Mouse (Mus musculus) MEL (cell line): Measurements from ENCODE around the gene Acyp1.

Experiments
- CTCF ChIP-seq, 3 experiments: IDR thresholded peaks in 2 of 3; conservative IDR thresholded peaks in 1 of 3; 2 replicates each; pipeline ENCODE4 v1.5.1; 2011 to 2012; ENCODE audit warnings: low read length in 3 of 3, low read depth in 2 of 3, mild to moderate bottlenecking in 2 of 3, improper control_type of control experiment in 1 of 3, inconsistent platforms in 1 of 3, mixed read lengths in 1 of 3, moderate library complexity in 1 of 3; ENCODE audit not compliant: control insufficient read depth in 1 of 3, insufficient read depth in 1 of 3, poor library complexity in 1 of 3, severe bottlenecking in 1 of 3
- ELF1 ChIP-seq: IDR thresholded peaks from 2 replicates; pipeline ENCODE4 v1.6.1; 2014; ENCODE audit warnings: low read depth, mild to moderate bottlenecking, inconsistent platforms, low read length, improper control_type of control experiment, moderate library complexity
- ETS1 ChIP-seq: IDR thresholded peaks from 2 replicates; pipeline ENCODE4 v1.6.1; 2012; ENCODE audit warnings: low read depth, mild to moderate bottlenecking, inconsistent platforms, low read length, improper control_type of control experiment, moderate library complexity
- GATA1 ChIP-seq: IDR thresholded peaks from 2 replicates; pipeline ENCODE4 v1.6.1; 2011; ENCODE audit warnings: low read depth, low read length, improper control_type of control experiment
- HCFC1 ChIP-seq: IDR thresholded peaks from 2 replicates; pipeline ENCODE4 v1.6.1; 2012; ENCODE audit warnings: low read depth, mild to moderate bottlenecking, inconsistent platforms, low read length, improper control_type of control experiment, moderate library complexity
- JUND ChIP-seq: IDR thresholded peaks from 2 replicates; pipeline ENCODE4 v1.6.1; 2011; ENCODE audit warnings: low read depth, mild to moderate bottlenecking, improper control_type of control experiment, low read length
- MEF2A ChIP-seq: IDR thresholded peaks from 2 replicates; pipeline ENCODE4 v1.6.1; 2014; ENCODE audit warnings: low read depth, mild to moderate bottlenecking, inconsistent platforms, low read length, improper control_type of control experiment; ENCODE audit not compliant: poor library complexity, insufficient replicate concordance, severe bottlenecking; ENCODE audit errors: extremely low read depth
- MXI1 ChIP-seq: IDR thresholded peaks from 2 replicates; pipeline ENCODE4 v1.6.1; 2011; ENCODE audit warnings: mild to moderate bottlenecking, low read depth, low read length, improper control_type of control experiment
- MYC ChIP-seq: IDR thresholded peaks from 2 replicates; pipeline ENCODE4 v1.6.1; 2011; ENCODE audit warnings: low read depth, mild to moderate bottlenecking, low read length, improper control_type of control experiment, moderate library complexity
- POLR2A ChIP-seq, 2 experiments: IDR thresholded peaks; 2 replicates each; pipeline ENCODE4 v1.6.1; 2011 to 2012; ENCODE audit warnings: low read length in 2 of 2, mild to moderate bottlenecking in 2 of 2, control low read depth in 1 of 2, improper control_type of control experiment in 1 of 2, low read depth in 1 of 2, moderate library complexity in 1 of 2; ENCODE audit not compliant: control insufficient read depth in 1 of 2, insufficient read depth in 1 of 2, poor library complexity in 1 of 2
- RCOR1 ChIP-seq: IDR thresholded peaks from 2 replicates; pipeline ENCODE4 v1.6.1; 2012; ENCODE audit warnings: low read depth, mild to moderate bottlenecking, inconsistent platforms, low read length, improper control_type of control experiment
- USF1 ChIP-seq: IDR thresholded peaks from 2 replicates; pipeline ENCODE4 v1.6.1; 2014; ENCODE audit warnings: low read depth, mild to moderate bottlenecking, inconsistent platforms, low read length, improper control_type of control experiment, moderate library complexity
- ZKSCAN1 ChIP-seq: IDR thresholded peaks from 2 replicates; pipeline ENCODE4 v1.6.1; 2012; ENCODE audit warnings: low read depth, mild to moderate bottlenecking, inconsistent platforms, low read length, improper control_type of control experiment, moderate library complexity

- TF ChIP-seq ETS1, result no peak
- no peak for TF ChIP-seq ZKSCAN1
- TF ChIP-seq MYC, result no peak
- no peak for TF ChIP-seq CTCF (IDR thresholded peaks at IDR 0.05 in 2 of 3, conservative IDR thresholded peaks at IDR 0.05 in 1 of 3; ENCODE audit: control insufficient read depth in 1 of 3, insufficient read depth in 1 of 3, low read depth in 2 of 3, low read length in 3 of 3, poor library complexity in 1 of 3, severe bottlenecking in 1 of 3)
- no peak for TF ChIP-seq RCOR1
- TF ChIP-seq JUND, result no peak
- no peak for TF ChIP-seq USF1
- TF ChIP-seq ELF1, result no peak
- TF ChIP-seq MXI1, result no peak
- TF ChIP-seq MEF2A, result no peak
- TF ChIP-seq POLR2A (IDR thresholded peaks at IDR 0.05; ENCODE audit: control insufficient read depth in 1 of 2, insufficient read depth in 1 of 2, low read depth in 1 of 2, low read length in 2 of 2, poor library complexity in 1 of 2), result no peak
- TF ChIP-seq HCFC1, result no peak
- no peak for TF ChIP-seq GATA1
These were observed 50.7 kb downstream of the Acyp1 start for GRCm38 (mm10) chr12:85237553-85237952.
